Mouse (Mus musculus) intestine, postnatal 0 days (tissue): ENCODE results near the gene Acer3. TPM values are rescaled to one million over a fixed set of nuclear protein-coding genes. Genes with fewer than 3 reads are reported as not detected.

Experiments used
- ATAC-seq: fragments of 200-750 bp; cut with Nextera tagmentation; 2 replicates; pipeline ENCODE4 v1.8.0; 2017; ENCODE audit warnings: mild to moderate bottlenecking, moderate TSS enrichment, moderate library complexity
- H3K27ac ChIP-seq: fragments of 300-500 bp; sonication (generic); 2 replicates; pipeline ENCODE4 v1.5.1; 2014; ENCODE audit warnings: mild to moderate bottlenecking, low read depth, low read length, moderate library complexity
- H3K27me3 ChIP-seq: fragments of 300-500 bp; sonication (generic); replicated peaks from 2 replicates; pipeline ENCODE4 v1.6.1; 2014; ENCODE audit warnings: low read length, mixed read lengths; ENCODE audit not compliant: control insufficient read depth, insufficient read depth
- H3K36me3 ChIP-seq: fragments of 300-500 bp; sonication (generic); 2 replicates; pipeline ENCODE4 v1.6.1; 2014; ENCODE audit warnings: mild to moderate bottlenecking, moderate library complexity; ENCODE audit not compliant: control insufficient read depth, insufficient read depth
- H3K4me1 ChIP-seq: fragments of 300-500 bp; sonication (generic); replicated peaks from 2 replicates; pipeline ENCODE4 v1.6.1; 2014; ENCODE audit warnings: antibody characterized with exemption, low read length, mixed read lengths; ENCODE audit not compliant: control insufficient read depth, insufficient read depth
- H3K4me2 ChIP-seq: fragments of 300-500 bp; sonication (generic); replicated peaks from 2 replicates; pipeline ENCODE4 v1.6.1; 2014; ENCODE audit warnings: low read depth, mild to moderate bottlenecking, moderate library complexity
- H3K4me3 ChIP-seq: fragments of 300-500 bp; sonication (generic); 2 replicates; pipeline ENCODE4 v1.5.1; 2014; ENCODE audit warnings: low read depth, low read length
- H3K9ac ChIP-seq: fragments of 300-500 bp; sonication (generic); 2 replicates; pipeline ENCODE4 v1.6.1; 2014; ENCODE audit warnings: mild to moderate bottlenecking, low read depth, low read length
- H3K9me3 ChIP-seq: fragments of 300-500 bp; sonication (generic); 2 replicates; pipeline ENCODE4 v1.6.1; 2016; ENCODE audit warnings: mixed run types; ENCODE audit not compliant: control insufficient read depth
- CTCF ChIP-seq: sonication (generic); IDR thresholded peaks from 2 replicates; pipeline ENCODE4 v1.5.1; 2016; ENCODE audit warnings: low read depth, mild to moderate bottlenecking, control low read depth, antibody characterized with exemption, moderate library complexity
- WGBS: fragments of 180-500 bp; shearing (Covaris S2); extraction: QIAGEN DNeasy Blood & Tissue Kit; methylation state at CpG from one replicate; pipeline ENCODE4 v1.1.7; 2014; 5-methylcytosine and 5-hydroxymethylcytosine counted together
- polyA plus RNA-seq: library from polyadenylated mRNA; unstranded; fragments of >200 nt; fragmentation: Nextera tagmentation; extraction: Ambion mirVana; gene quantifications from 2 replicates; pipeline ENCODE4 v1.2.1, GENCODE M21; 2015

Gene Acer3
- polyA plus RNA-seq, 1 experiment from 2014 or later, result 9.7 TPM

- Histone ChIP-seq H3K27me3 (no peaks in the 10 kb centered on the region), H3K4me1 (0 out of 2 replicates have a peak, but pooled peaks cover 6% of the 10 kb centered on the region), H3K4me3 (no peak overlapping the region), H3K36me3 (peaks cover 25% of the 10 kb centered on the region), H3K9me3 (no peaks in the 10 kb centered on the region), H3K9ac (no peak overlapping the region), H3K4me2 (no peak overlapping the region), H3K27ac (no peak overlapping the region)
- WGBS, result 90% methylated on average over 6 of the region's 6 CpGs
- ATAC-seq, result no peak
- TF ChIP-seq CTCF, result no peak
These were observed 28.8 kb upstream of the Acer3 start for GRCm38 (mm10) chr7:98349821-98350220.

GRCm38 (mm10) chr7:98349096-98349495 is 28.1 kb upstream of the Acer3 start:
- Histone ChIP-seq H3K27me3 (no peaks in the 10 kb centered on the region), H3K9ac (no peak overlapping the region), H3K9me3 (no peaks in the 10 kb centered on the region), H3K27ac (no peak overlapping the region), H3K4me1 (no peaks in the 10 kb centered on the region), H3K4me2 (no peak overlapping the region), H3K4me3 (no peak overlapping the region), H3K36me3 (peaks cover 25% of the 10 kb centered on the region)
- WGBS, result 14% methylated on average over 5 of the region's 5 CpGs
- peak; percentile 99 for TF ChIP-seq CTCF
- 0 out of 2 replicates have a peak, but pooled peaks have one; percentile 39 for ATAC-seq

GRCm38 (mm10) chr7:98348043-98348442 is 27.0 kb upstream of the Acer3 start:
- Histone ChIP-seq H3K4me1 (no peaks in the 10 kb centered on the region), H3K36me3 (peaks cover 25% of the 10 kb centered on the region), H3K27ac (no peak overlapping the region), H3K4me3 (no peak overlapping the region), H3K27me3 (no peaks in the 10 kb centered on the region), H3K9me3 (no peaks in the 10 kb centered on the region), H3K4me2 (no peak overlapping the region), H3K9ac (no peak overlapping the region)
- TF ChIP-seq CTCF, result peak; percentile 88
- 40% methylated on average over 7 of the region's 7 CpGs for WGBS
- ATAC-seq, result no peak

GRCm38 (mm10) chr7:98347471-98347870 is 26.5 kb upstream of the Acer3 start:
- H3K27me3 ChIP-seq, result no peaks in the 10 kb centered on the region; the same call in 1 of the 2 replicates
- H3K4me2 ChIP-seq, result no peak overlapping the region
- H3K4me1 ChIP-seq, result no peaks in the 10 kb centered on the region
- no peak overlapping the region for H3K9ac ChIP-seq
- TF ChIP-seq CTCF, result no peak
- no peaks in the 10 kb centered on the region for H3K9me3 ChIP-seq
- WGBS, result 28% methylated on average over 5 of the region's 5 CpGs
- H3K27ac ChIP-seq, result no peak overlapping the region
- H3K4me3 ChIP-seq, result no peak overlapping the region
- no peak for ATAC-seq
- peaks cover 23% of the 10 kb centered on the region for H3K36me3 ChIP-seq

- no peak overlapping the region for H3K9ac ChIP-seq
- H3K27me3 ChIP-seq, result no peaks in the 10 kb centered on the region; the same call in 1 of the 2 replicates
- TF ChIP-seq CTCF, result no peak
- no peak overlapping the region for H3K27ac ChIP-seq
- H3K4me3 ChIP-seq, result no peak overlapping the region
- 50% methylated on average over 6 of the region's 6 CpGs for WGBS
- no peaks in the 10 kb centered on the region for H3K4me1 ChIP-seq
- H3K9me3 ChIP-seq, result no peaks in the 10 kb centered on the region
- ATAC-seq, result no peak
- H3K4me2 ChIP-seq, result no peak overlapping the region
- H3K36me3 ChIP-seq, result no peaks in the 10 kb centered on the region
These were observed 24.0 kb upstream of the Acer3 start for GRCm38 (mm10) chr7:98345036-98345435.

GRCm38 (mm10) chr7:98344361-98344760 is 23.4 kb upstream of the Acer3 start:
- H3K27ac ChIP-seq, result no peak overlapping the region
- no peaks in the 10 kb centered on the region for H3K4me1 ChIP-seq
- no peak overlapping the region for H3K4me3 ChIP-seq
- no peak for ATAC-seq
- H3K4me2 ChIP-seq, result no peak overlapping the region
- H3K36me3 ChIP-seq, result no peaks in the 10 kb centered on the region
- no peaks in the 10 kb centered on the region; the same call in 1 of the 2 replicates for H3K27me3 ChIP-seq
- peak; percentile 75 for TF ChIP-seq CTCF
- no peaks in the 10 kb centered on the region for H3K9me3 ChIP-seq
- 24% methylated on average over 3 of the region's 3 CpGs for WGBS
- H3K9ac ChIP-seq, result no peak overlapping the region

- H3K27ac ChIP-seq, result no peak overlapping the region
These were observed 21.2 kb upstream of the Acer3 start for GRCm38 (mm10) chr7:98342249-98342648.

More at GRCm38 (mm10) chr7:98342249-98342648, 21.2 kb upstream of the Acer3 start:
- no peak for TF ChIP-seq CTCF
- no peak overlapping the region for H3K4me2 ChIP-seq
- ATAC-seq, result no peak
- H3K27me3 ChIP-seq, result no peaks in the 10 kb centered on the region; the same call in 1 of the 2 replicates
- no peaks in the 10 kb centered on the region for H3K36me3 ChIP-seq
- H3K9me3 ChIP-seq, result no peaks in the 10 kb centered on the region
- no peaks in the 10 kb centered on the region for H3K4me1 ChIP-seq
- 52% methylated on average over 3 of the region's 3 CpGs for WGBS
- no peak overlapping the region for H3K9ac ChIP-seq
- H3K4me3 ChIP-seq, result no peak overlapping the region
